Mouse (Mus musculus) liver, embryonic 12.5 days (tissue): ENCODE measurements around the gene Bpifb5. TPM values are rescaled to one million over a fixed set of nuclear protein-coding genes. Genes with fewer than 3 reads are reported as not detected.
"Not testable (repeated sequence)": the region's sequence is repeated elsewhere in the genome, so short reads cannot be mapped to it uniquely, and the experiment has no call there.

Experiments
- ATAC-seq: fragments of 200-750 bp; cut with Nextera tagmentation; 2 replicates; pipeline ENCODE4 v1.8.0; 2017; ENCODE audit warnings: moderate number of reproducible peaks, mild to moderate bottlenecking, moderate library complexity
- H3K27ac ChIP-seq: fragments of 300-500 bp; sonication (generic); 2 replicates; pipeline ENCODE4 v1.5.1; 2016; ENCODE audit warnings: mild to moderate bottlenecking
- H3K27me3 ChIP-seq: fragments of 300-500 bp; sonication (generic); replicated peaks from 2 replicates; pipeline ENCODE4 v1.6.1; 2016; ENCODE audit warnings: mild to moderate bottlenecking, moderate library complexity
- H3K36me3 ChIP-seq: fragments of 300-500 bp; sonication (generic); 2 replicates; pipeline ENCODE4 v1.6.1; 2016; ENCODE audit warnings: mild to moderate bottlenecking, moderate library complexity
- H3K4me1 ChIP-seq: fragments of 300-500 bp; sonication (generic); 2 replicates; pipeline ENCODE4 v1.6.1; 2016
- H3K4me2 ChIP-seq: fragments of 300-500 bp; sonication (generic); 2 replicates; pipeline ENCODE4 v1.6.1; 2016; ENCODE audit warnings: mild to moderate bottlenecking, moderate library complexity
- H3K4me3 ChIP-seq: fragments of 300-500 bp; sonication (generic); 2 replicates; pipeline ENCODE4 v1.5.1; 2016; ENCODE audit warnings: mild to moderate bottlenecking, moderate library complexity
- H3K9ac ChIP-seq: fragments of 300-500 bp; sonication (generic); 2 replicates; pipeline ENCODE4 v1.6.1; 2016; ENCODE audit warnings: mild to moderate bottlenecking, moderate library complexity
- H3K9me3 ChIP-seq: fragments of 300-500 bp; sonication (generic); replicated peaks from 2 replicates; pipeline ENCODE4 v1.6.1; 2016; ENCODE audit warnings: mild to moderate bottlenecking, moderate library complexity
- WGBS: fragments of 180-500 bp; shearing (Covaris S2); methylation state at CpG from one replicate; pipeline ENCODE4 v1.1.7; 2016; ENCODE audit not compliant: insufficient replicate concordance; 5-methylcytosine and 5-hydroxymethylcytosine counted together
- polyA plus RNA-seq: library from polyadenylated mRNA; unstranded; fragments of >200 nt; fragmentation: Nextera tagmentation; extraction: Ambion mirVana; gene quantifications from 2 replicates; pipeline ENCODE4 v1.2.1, GENCODE M21; 2016

Gene Bpifb5
- polyA plus RNA-seq, 1 experiment from 2014 or later = not detected

DNA sequence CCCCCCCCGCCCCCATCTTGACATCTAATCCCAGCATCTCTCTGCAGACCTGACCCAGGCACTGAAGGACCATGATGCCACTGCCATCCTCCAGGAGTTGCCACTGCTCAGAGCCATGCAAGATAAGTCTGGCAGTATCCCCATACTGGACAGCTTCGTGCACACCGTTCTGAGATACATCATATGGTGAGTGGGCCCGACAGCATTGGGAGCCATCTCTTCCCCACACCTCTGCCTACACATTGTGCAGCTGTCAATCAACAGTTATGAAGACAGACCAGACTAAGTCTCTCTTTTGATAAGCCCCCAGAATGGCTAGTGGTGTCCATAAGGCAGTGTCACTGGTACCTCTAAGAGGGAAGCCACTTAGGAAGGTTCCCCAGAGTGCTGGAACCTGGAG lies 18.9 kb upstream of the Bpifb5 start:
- H3K36me3 ChIP-seq = no peaks in the 10 kb centered on the region
- no peak for ATAC-seq
- no peak overlapping the region for H3K4me2 ChIP-seq
- H3K27ac ChIP-seq = no peak overlapping the region
- H3K9ac ChIP-seq = no peak overlapping the region
- no peak overlapping the region for H3K4me3 ChIP-seq
- WGBS = 70% methylated on average over 4 of the region's 4 CpGs
- no peaks in the 10 kb centered on the region for H3K4me1 ChIP-seq
- no peaks in the 10 kb centered on the region for H3K9me3 ChIP-seq
- no peaks in the 10 kb centered on the region for H3K27me3 ChIP-seq

DNA sequence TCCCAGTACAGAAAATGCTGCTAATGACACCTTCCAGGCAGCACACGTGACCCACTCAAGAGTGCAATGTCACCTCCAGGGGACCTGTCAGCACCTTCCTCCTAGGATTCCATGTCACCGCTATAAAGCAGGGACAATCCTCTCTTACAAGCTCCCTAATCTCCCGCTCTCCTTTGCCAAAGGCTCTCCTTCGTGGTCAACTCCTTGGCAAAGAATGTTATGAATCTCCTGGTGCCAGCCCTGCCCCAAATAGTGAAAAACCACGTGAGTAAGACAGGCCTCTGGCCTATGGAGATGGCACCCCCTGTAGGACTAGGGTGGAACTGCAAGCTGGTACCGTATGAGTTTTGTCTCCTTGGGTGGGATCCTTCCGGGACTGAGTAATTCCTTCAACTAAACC lies 16.6 kb upstream of the Bpifb5 start:
- ATAC-seq = no peak
- Histone ChIP-seq H3K27me3 (no peaks in the 10 kb centered on the region), H3K9ac (no peak overlapping the region), H3K4me3 (no peak overlapping the region), H3K4me1 (no peaks in the 10 kb centered on the region), H3K9me3 (no peaks in the 10 kb centered on the region), H3K36me3 (no peaks in the 10 kb centered on the region), H3K4me2 (no peak overlapping the region), H3K27ac (no peak overlapping the region)
- 47% methylated on average over 7 of the region's 7 CpGs for WGBS

DNA sequence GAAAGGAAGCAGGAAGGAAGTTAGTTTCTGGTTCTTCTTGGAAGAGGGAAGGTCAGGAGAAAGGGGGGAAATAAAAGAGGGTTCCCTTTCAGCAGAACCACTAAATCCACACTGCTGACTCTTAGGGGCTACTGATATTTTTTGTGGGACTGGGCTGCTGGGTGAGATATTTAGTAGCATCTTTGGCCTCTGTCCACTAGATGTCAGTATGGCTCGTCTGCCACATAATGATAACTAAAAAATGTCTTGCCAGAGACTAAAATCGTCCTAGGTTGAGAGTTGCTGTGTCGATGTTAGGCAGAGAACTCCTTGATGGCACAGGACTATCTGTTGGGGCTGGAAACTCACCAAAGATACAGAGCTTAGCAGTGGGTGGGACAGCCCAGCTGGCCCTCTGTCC lies 14.4 kb upstream of the Bpifb5 start:
- Histone ChIP-seq H3K4me1 (no peaks in the 10 kb centered on the region), H3K27ac (no peak overlapping the region), H3K4me2 (no peak overlapping the region), H3K9me3 (no peaks in the 10 kb centered on the region), H3K9ac (no peak overlapping the region), H3K36me3 (no peaks in the 10 kb centered on the region), H3K27me3 (no peaks in the 10 kb centered on the region), H3K4me3 (no peak overlapping the region)
- WGBS = 16% methylated on average over 3 of the region's 3 CpGs
- ATAC-seq = no peak

DNA sequence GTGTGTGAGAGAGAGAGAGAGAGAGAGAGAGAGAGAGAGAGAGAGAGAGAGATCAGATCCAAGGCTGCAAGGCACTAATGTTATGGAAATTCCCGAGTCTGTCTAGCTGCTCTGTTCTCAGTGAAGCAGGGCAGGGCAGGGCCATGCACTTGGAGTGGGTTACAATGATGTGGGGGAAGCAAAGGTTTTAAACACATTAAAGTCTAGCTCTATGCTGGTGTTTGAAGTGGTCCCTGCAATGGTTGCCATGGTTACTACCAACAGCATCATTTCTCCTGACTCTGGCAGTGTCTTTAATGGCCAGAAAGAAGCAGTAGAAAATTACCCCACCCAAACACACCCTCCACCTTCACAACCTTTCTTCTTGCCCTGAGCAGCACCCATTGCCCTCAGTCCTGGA lies 12.4 kb upstream of the Bpifb5 start:
- H3K4me1 ChIP-seq = no peaks in the 10 kb centered on the region
- no peaks in the 10 kb centered on the region for H3K36me3 ChIP-seq
- H3K4me2 ChIP-seq = no peak overlapping the region
- WGBS = 72% methylated on average over 1 of the region's 1 CpGs
- no peak overlapping the region for H3K4me3 ChIP-seq
- no peak overlapping the region for H3K9ac ChIP-seq
- H3K27me3 ChIP-seq = no peaks in the 10 kb centered on the region
- no peaks in the 10 kb centered on the region for H3K9me3 ChIP-seq
- no peak for ATAC-seq
- no peak overlapping the region for H3K27ac ChIP-seq

DNA sequence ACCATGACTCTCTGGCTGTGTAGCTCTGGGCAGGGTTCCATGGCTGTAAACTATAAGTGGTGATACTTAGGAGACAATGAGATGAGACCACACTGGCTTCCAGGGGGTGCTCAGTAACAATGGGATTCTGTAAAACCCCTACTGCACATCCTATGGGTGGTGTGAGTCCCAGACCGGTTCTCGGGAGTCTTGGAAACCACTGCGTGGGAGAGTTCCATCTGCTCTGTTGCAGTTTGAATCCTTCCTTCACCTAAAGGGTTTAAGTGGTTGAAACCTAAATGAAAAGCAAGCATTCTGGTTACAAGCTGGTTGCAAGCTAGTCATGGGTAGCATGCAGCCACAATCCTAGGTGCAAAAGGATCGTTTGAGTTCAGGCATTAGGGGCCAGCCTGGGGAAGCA lies 11.7 kb upstream of the Bpifb5 start:
- 75% methylated on average over 4 of the region's 4 CpGs for WGBS
- no peak overlapping the region for H3K9ac ChIP-seq
- no peaks in the 10 kb centered on the region for H3K27me3 ChIP-seq
- no peaks in the 10 kb centered on the region for H3K4me1 ChIP-seq
- H3K4me3 ChIP-seq = no peak overlapping the region
- ATAC-seq = no peak
- H3K9me3 ChIP-seq = no peaks in the 10 kb centered on the region
- H3K4me2 ChIP-seq = no peak overlapping the region
- H3K36me3 ChIP-seq = no peaks in the 10 kb centered on the region
- H3K27ac ChIP-seq = no peak overlapping the region

DNA sequence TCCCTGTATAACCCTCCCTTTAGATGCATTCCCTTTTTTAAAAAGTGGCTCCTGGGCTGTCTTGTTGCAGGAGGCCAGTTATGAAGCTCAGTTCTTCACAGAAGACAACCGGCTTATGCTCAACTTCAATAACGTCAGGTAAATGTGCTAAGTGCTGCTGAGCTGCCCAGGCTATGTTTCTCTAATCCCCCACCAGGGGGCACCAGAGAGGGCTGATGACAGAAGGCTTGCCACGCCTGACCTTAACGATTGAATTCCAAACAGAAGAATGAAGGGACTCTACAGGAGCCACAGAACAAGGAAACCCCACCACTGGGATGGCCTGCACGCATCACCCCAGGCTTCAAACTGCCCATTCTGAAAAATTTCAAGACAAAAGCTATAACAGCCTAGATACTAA lies 8.4 kb upstream of the Bpifb5 start:
- no peak overlapping the region for H3K4me3 ChIP-seq
- no peaks in the 10 kb centered on the region for H3K9me3 ChIP-seq
- H3K9ac ChIP-seq = no peak overlapping the region
- no peaks in the 10 kb centered on the region for H3K36me3 ChIP-seq
- H3K27me3 ChIP-seq = no peaks in the 10 kb centered on the region
- H3K4me2 ChIP-seq = no peak overlapping the region
- no peaks in the 10 kb centered on the region for H3K4me1 ChIP-seq
- H3K27ac ChIP-seq = no peak overlapping the region
- WGBS = 13% methylated on average over 5 of the region's 5 CpGs
- ATAC-seq = no peak

DNA sequence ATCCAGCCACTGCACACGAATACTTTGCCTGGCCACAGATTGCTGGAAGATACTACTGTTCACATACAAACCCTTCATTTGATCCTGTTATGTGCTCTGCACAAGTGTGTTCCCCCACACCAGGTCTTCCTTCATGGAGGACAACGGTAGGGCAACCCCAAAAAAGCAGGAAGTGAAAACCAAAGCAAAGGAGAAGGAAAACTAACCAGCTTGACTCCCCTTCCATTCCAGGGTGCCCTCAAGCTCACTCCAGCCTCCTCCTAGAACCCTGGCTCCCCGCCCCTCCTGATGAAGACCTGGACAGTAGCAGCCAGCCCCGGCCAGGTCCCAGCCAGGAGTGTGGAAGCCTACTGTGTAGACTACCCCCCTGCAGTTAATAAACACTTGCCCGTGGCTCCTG lies 3.6 kb upstream of the Bpifb5 start:
- no peaks in the 10 kb centered on the region for H3K36me3 ChIP-seq
- WGBS = 45% methylated on average over 5 of the region's 5 CpGs
- H3K4me1 ChIP-seq = 0 out of 2 replicates have a peak, but pooled peaks cover 8% of the 10 kb centered on the region
- no peak overlapping the region for H3K27ac ChIP-seq
- ATAC-seq = no peak
- H3K9ac ChIP-seq = no peak overlapping the region
- no peak overlapping the region for H3K4me2 ChIP-seq
- H3K4me3 ChIP-seq = no peak overlapping the region
- no peaks in the 10 kb centered on the region for H3K27me3 ChIP-seq
- no peaks in the 10 kb centered on the region for H3K9me3 ChIP-seq

DNA sequence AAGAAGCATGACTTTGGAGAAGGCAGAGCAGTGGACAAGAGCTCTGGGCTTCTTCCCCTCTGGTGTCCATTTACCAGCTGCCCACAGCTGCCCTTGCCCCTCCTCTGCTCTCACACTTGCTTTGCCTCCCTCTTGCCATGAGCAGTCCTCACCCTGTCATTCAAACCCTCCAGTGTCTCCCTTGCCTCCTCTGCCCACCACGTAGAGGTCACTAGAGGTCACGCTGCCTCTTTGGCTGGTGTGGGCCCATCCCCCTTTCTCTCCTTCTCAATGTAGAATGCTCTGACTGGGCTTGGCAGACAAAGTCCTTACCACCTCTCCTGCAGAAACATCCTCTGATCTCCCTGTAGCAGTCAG lies 353 bp downstream of the Bpifb5 start:
- Histone ChIP-seq H3K9ac (no peak overlapping the region), H3K36me3 (no peaks in the 10 kb centered on the region), H3K27me3 (0 out of 2 replicates have a peak, but pooled peaks cover 5% of the 10 kb centered on the region), H3K27ac (no peak overlapping the region), H3K9me3 (no peaks in the 10 kb centered on the region), H3K4me1 (0 out of 2 replicates have a peak, but pooled peaks cover 8% of the 10 kb centered on the region), H3K4me3 (no peak overlapping the region), H3K4me2 (no peak overlapping the region)
- no peak for ATAC-seq
- 34% methylated on average over 2 of the region's 2 CpGs for WGBS

DNA sequence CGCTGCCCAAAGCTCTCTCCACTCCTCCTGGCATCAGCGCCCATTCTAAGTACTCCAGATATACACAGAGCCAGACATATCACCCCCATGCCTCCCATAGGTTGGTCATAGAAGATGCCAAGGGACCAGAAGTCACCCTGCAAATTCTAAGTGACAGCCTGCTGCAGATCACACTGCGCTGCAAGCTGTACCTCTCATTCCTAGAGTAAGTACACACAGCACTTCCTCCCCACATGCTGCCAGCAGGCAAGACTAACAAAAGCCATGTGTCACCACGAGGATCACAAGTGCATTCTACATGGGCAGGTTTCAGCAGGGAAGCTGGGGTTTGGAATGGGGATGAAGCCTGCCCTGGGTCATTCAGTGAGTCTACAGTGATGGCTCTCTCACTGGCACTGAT lies 3.4 kb downstream of the Bpifb5 start:
- H3K27me3 ChIP-seq = 0 out of 2 replicates have a peak, but pooled peaks cover 5% of the 10 kb centered on the region
- H3K9me3 ChIP-seq = no peaks in the 10 kb centered on the region
- ATAC-seq = no peak
- no peaks in the 10 kb centered on the region for H3K36me3 ChIP-seq
- 49% methylated on average over 4 of the region's 4 CpGs for WGBS
- H3K4me2 ChIP-seq = no peak overlapping the region
- no peak overlapping the region for H3K27ac ChIP-seq
- 0 out of 2 replicates have a peak, but pooled peaks cover 8% of the 10 kb centered on the region for H3K4me1 ChIP-seq
- no peak overlapping the region for H3K4me3 ChIP-seq
- H3K9ac ChIP-seq = no peak overlapping the region

DNA sequence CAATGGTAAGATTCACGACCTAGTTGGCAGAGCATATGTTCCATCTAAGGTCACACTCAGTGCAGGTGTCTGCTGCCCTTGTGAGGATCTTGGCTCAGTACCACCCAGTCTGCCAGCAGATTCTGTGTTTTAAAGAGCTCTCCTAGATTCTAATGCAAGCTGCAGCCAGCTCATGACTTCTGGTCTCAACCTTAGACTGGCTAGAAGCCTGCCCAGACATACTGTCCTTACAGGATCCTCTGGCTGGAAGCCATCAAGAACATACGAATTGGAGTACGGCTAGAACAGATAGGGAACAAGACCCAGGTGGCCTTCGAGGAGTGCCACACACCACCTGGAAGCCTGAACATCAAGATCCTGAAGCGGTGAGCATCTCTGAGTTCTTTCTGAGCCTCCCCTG lies 4.3 kb downstream of the Bpifb5 start:
- H3K9me3 ChIP-seq = no peaks in the 10 kb centered on the region

DNA sequence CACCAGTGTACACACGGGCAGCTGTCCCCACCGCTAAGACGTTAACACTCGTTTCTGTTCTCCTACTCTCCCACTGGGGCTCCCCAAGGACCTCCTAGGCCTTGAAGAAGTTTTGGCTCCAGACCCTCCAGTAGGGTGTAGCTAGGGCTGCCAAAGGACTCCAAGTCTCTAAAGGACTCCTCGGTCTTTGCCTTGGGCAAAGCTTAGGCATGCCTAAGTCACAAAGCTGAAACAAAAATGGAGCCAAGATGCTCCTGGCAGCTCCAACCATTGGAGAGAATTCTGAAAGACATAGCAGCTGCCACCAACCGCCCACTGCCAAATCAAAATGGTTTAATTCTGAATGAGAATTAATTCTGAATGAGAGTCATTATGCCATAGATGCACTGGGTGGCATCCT lies 9.9 kb downstream of the Bpifb5 start:
- ATAC-seq = no peak
- H3K36me3 ChIP-seq = no peaks in the 10 kb centered on the region
- H3K4me2 ChIP-seq = no peak overlapping the region
- no peak overlapping the region for H3K27ac ChIP-seq
- WGBS = 73% methylated on average over 6 of the region's 6 CpGs
- no peaks in the 10 kb centered on the region for H3K9me3 ChIP-seq
- H3K4me3 ChIP-seq = no peak overlapping the region
- no peaks in the 10 kb centered on the region for H3K27me3 ChIP-seq
- no peak overlapping the region for H3K9ac ChIP-seq
- no peaks in the 10 kb centered on the region for H3K4me1 ChIP-seq

More for the DNA sequence above, 4.3 kb downstream of the Bpifb5 start:
- H3K4me3 ChIP-seq = no peak overlapping the region
- 0 out of 2 replicates have a peak, but pooled peaks cover 5% of the 10 kb centered on the region for H3K27me3 ChIP-seq
- no peak overlapping the region for H3K27ac ChIP-seq
- no peak for ATAC-seq
- no peak overlapping the region for H3K9ac ChIP-seq
- H3K36me3 ChIP-seq = no peaks in the 10 kb centered on the region
- H3K4me2 ChIP-seq = no peak overlapping the region
- H3K4me1 ChIP-seq = 0 out of 2 replicates have a peak, but pooled peaks cover 8% of the 10 kb centered on the region
- WGBS = 75% methylated on average over 5 of the region's 5 CpGs

DNA sequence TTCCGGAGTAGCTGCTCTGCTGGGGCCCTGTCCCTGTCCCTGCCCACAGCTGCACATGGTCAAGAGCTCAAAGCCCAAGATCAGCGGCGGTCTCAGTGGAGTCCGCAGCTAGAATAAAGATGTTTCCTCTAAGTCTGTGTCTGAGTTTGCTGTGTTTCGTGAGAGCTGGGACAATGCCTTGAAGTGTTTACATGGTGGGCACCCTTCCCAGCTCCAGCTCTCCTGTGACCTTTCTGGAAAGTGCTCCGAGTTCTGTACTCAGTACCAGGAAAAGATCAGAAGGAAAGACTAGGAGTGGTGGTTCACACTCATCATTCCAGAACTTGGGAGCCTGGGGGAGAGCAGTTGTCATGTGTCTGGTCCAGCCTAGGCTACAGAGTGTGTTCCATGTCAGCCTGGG lies 17.2 kb downstream of the Bpifb5 start:
- H3K27ac ChIP-seq = no peak overlapping the region
- H3K4me2 ChIP-seq = no peak overlapping the region
- no peaks in the 10 kb centered on the region for H3K9me3 ChIP-seq
- H3K9ac ChIP-seq = no peak overlapping the region
- 68% methylated on average over 6 of the region's 6 CpGs for WGBS
- no peaks in the 10 kb centered on the region for H3K27me3 ChIP-seq
- H3K4me1 ChIP-seq = no peaks in the 10 kb centered on the region
- H3K4me3 ChIP-seq = no peak overlapping the region
- no peaks in the 10 kb centered on the region for H3K36me3 ChIP-seq
- no peak for ATAC-seq

DNA sequence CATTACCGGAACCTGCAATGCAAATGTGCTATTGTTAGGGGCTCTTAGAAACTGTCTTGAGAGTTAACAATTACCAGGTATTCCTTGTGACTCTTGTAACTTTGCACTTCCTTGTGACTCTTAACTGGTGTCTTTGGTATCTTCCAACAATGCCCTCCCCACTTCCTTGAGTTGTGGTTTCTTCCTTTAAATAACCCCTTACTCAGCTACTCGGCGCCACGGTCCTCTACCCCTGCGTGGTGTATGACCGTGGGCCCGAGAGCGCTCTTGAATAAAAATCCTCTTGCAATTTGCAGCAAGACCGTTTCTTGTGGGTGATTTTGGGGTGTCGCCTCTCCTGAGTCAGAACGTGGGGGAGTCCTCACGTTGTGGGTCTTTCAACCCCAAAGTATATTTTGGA lies 19.2 kb downstream of the Bpifb5 start:
- 76% methylated on average over 11 of the region's 12 CpGs for WGBS
- not testable (repeated sequence) for ATAC-seq, H3K36me3 ChIP-seq, H3K9ac ChIP-seq, H3K4me3 ChIP-seq, H3K4me1 ChIP-seq, H3K27me3 ChIP-seq, H3K9me3 ChIP-seq, H3K4me2 ChIP-seq, H3K27ac ChIP-seq
